Mouse (Mus musculus) kidney, adult 2 months (tissue): ENCODE data around the gene Mctp2.

Experiments
- CTCF ChIP-seq: fragments of 200-500 bp; conservative IDR thresholded peaks from 2 replicates; pipeline ENCODE4 v1.5.1; 2011; ENCODE audit warnings: low read depth, mild to moderate bottlenecking, control low read depth, low read length, moderate library complexity, mixed read lengths; ENCODE audit not compliant: insufficient read depth, insufficient read length
- POLR2A ChIP-seq: fragments of 200-500 bp; IDR thresholded peaks from one replicate; pipeline ENCODE4 v1.6.1; 2011; ENCODE audit warnings: low read depth, low read length, control low read depth

GRCm38 (mm10) chr7:72308078-72308477, 1.7 kb upstream of the Mctp2 start:
- TF ChIP-seq POLR2A, result no peak
- TF ChIP-seq CTCF, result no peak
